9 mouse cellular contexts compared by ENCODE assay signal in genomic region chr5:142818435-142819360, GRCm38 (mm10). TPM values are rescaled to one million over a fixed set of nuclear protein-coding genes. Genes with fewer than 3 reads are reported as not detected.
DNase-seq lines count a peak whose midpoint lies in the region; ATAC-seq and TF ChIP-seq lines count a peak whose summit lies in the region.
"Had no signal": no experiment of that assay in that cellular context is flagged by ENCODE, and none has a peak within 500 bp of the region (broad histone marks: within the 10 kb centered on the region; RNA-seq: fewer than 3 reads in every experiment).

No protein-coding gene starts in this region.

- DNase-seq in embryo, embryonic 10.5 days (ENCODE audit: low spot score), result peak; percentile 85
- DNase-seq in heart, adult 8-10 months (ENCODE audit: low spot score), result peak; percentile 81
- peak; percentile 96 for DNase-seq in kidney, adult 2 months
- DNase-seq in midbrain, postnatal 0 days (ENCODE audit: low spot score), result peak; percentile 88
- DNase-seq in stomach, postnatal 0 days (ENCODE audit: low spot score), result peak; percentile 85

- TF ChIP-seq EP300 in stomach, postnatal 0 days (optimal IDR thresholded peaks at IDR 0.05), result peak; percentile 43

- no peaks in the 10 kb centered on the region for H3K36me3 ChIP-seq in megakaryocyte, embryonic 14.5 days (replicated peaks; ENCODE audit: low read length)
- no peaks in the 10 kb centered on the region for H3K36me3 ChIP-seq in kidney, adult 2 months (ENCODE audit: control insufficient read depth, insufficient read depth, low read length)
- no peaks in the 10 kb centered on the region for H3K36me3 ChIP-seq in limb, embryonic 15.5 days
- no peaks in the 10 kb centered on the region for H3K36me3 ChIP-seq in midbrain, postnatal 0 days (ENCODE audit: insufficient read depth, low read length)
- H3K36me3 ChIP-seq in stomach, postnatal 0 days (ENCODE audit: control insufficient read depth, insufficient read depth, low read length), result no peaks in the 10 kb centered on the region

- ATAC-seq in megakaryocyte, adult 5-6 weeks (ENCODE audit: poor library complexity, severe bottlenecking), result no peak
- 0 out of 2 replicates have a peak, but pooled peaks have one; percentile 3 for ATAC-seq in limb, embryonic 15.5 days (ENCODE audit: insufficient number of reproducible peaks, low FRiP score, low TSS enrichment, low read depth)
- no peak for ATAC-seq in midbrain, postnatal 0 days (ENCODE audit: low FRiP score)
- no peak for ATAC-seq in stomach, postnatal 0 days (ENCODE audit: low FRiP score, low TSS enrichment)
- ATAC-seq: Patski had no signal

- H3K9ac ChIP-seq in limb, embryonic 15.5 days, result peak overlapping the region; percentile 82
- H3K9ac ChIP-seq in midbrain, postnatal 0 days (replicated peaks; ENCODE audit: low read length, poor library complexity, severe bottlenecking), result peak overlapping the region; percentile 86
- peak overlapping the region; percentile 96 for H3K9ac ChIP-seq in stomach, postnatal 0 days (ENCODE audit: low read length)

- H3K4me3 ChIP-seq in megakaryocyte, embryonic 14.5 days (replicated peaks), result peak overlapping the region; percentile 93
- H3K4me3 ChIP-seq in kidney, adult 2 months (ENCODE audit: insufficient read depth, low read depth, low read length), result peak overlapping the region; percentile 66
- peak overlapping the region; percentile 67 for H3K4me3 ChIP-seq in limb, embryonic 15.5 days
- H3K4me3 ChIP-seq in midbrain, postnatal 0 days (ENCODE audit: low read depth, low read length), result peak overlapping the region; percentile 98
- peak overlapping the region; percentile 61 for H3K4me3 ChIP-seq in stomach, postnatal 0 days (ENCODE audit: low read depth, low read length)

- TF ChIP-seq CTCF in kidney, adult 2 months (conservative IDR thresholded peaks at IDR 0.05; ENCODE audit: insufficient read depth, insufficient read length, low read depth, low read length), result no peak
- no peak; the same call in 1 of the 2 replicates for TF ChIP-seq CTCF in midbrain, postnatal 0 days (IDR thresholded peaks at IDR 0.05)
- TF ChIP-seq CTCF in stomach, postnatal 0 days (IDR thresholded peaks at IDR 0.05; ENCODE audit: low read depth), result peak; percentile 36

- H3K4me2 ChIP-seq in limb, embryonic 15.5 days, result peak overlapping the region; percentile 75
- H3K4me2 ChIP-seq in midbrain, postnatal 0 days (ENCODE audit: low read depth, low read length, poor library complexity, severe bottlenecking), result peak overlapping the region; percentile 95
- peak overlapping the region; percentile 93 for H3K4me2 ChIP-seq in stomach, postnatal 0 days (replicated peaks; ENCODE audit: low read depth)

- peak overlapping the region; percentile 97 for H3K27ac ChIP-seq in kidney, adult 2 months (ENCODE audit: insufficient read depth, low read depth, low read length)
- peak overlapping the region; percentile 100 for H3K27ac ChIP-seq in limb, embryonic 15.5 days
- peak overlapping the region; percentile 100 for H3K27ac ChIP-seq in midbrain, postnatal 0 days (ENCODE audit: low read depth, low read length)
- peak overlapping the region; percentile 98 for H3K27ac ChIP-seq in stomach, postnatal 0 days (replicated peaks)

- H3K4me1 ChIP-seq in megakaryocyte, embryonic 14.5 days, result peaks cover 87% of the 10 kb centered on the region
- peaks cover 1% of the 10 kb centered on the region; the same call in 1 of the 2 replicates for H3K4me1 ChIP-seq in kidney, adult 2 months (ENCODE audit: control insufficient read depth, insufficient read depth, low read length)
- H3K4me1 ChIP-seq in limb, embryonic 15.5 days, result peaks cover 23% of the 10 kb centered on the region
- peaks cover 10% of the 10 kb centered on the region for H3K4me1 ChIP-seq in midbrain, postnatal 0 days (ENCODE audit: insufficient read depth, low read length)
- H3K4me1 ChIP-seq in stomach, postnatal 0 days (replicated peaks; ENCODE audit: control insufficient read depth, insufficient read depth), result no peaks in the 10 kb centered on the region

- WGBS in kidney, adult 2 months, result under 1% methylated on average over 43 of the region's 43 CpGs
- WGBS in limb, embryonic 15.5 days, result under 1% methylated on average over 42 of the region's 43 CpGs
- under 1% methylated on average over 43 of the region's 43 CpGs for WGBS in midbrain, postnatal 0 days
- under 1% methylated on average over 43 of the region's 43 CpGs for WGBS in stomach, postnatal 0 days

- H3K27me3 ChIP-seq in megakaryocyte, embryonic 14.5 days (replicated peaks), result peaks cover 96% of the 10 kb centered on the region
- H3K27me3 ChIP-seq in kidney, adult 2 months (replicated peaks; ENCODE audit: control insufficient read depth, insufficient read depth, low read length), result no peaks in the 10 kb centered on the region
- no peaks in the 10 kb centered on the region for H3K27me3 ChIP-seq in limb, embryonic 15.5 days
- no peaks in the 10 kb centered on the region for H3K27me3 ChIP-seq in midbrain, postnatal 0 days (ENCODE audit: insufficient read depth, low read length)
- no peaks in the 10 kb centered on the region for H3K27me3 ChIP-seq in stomach, postnatal 0 days (ENCODE audit: control insufficient read depth, insufficient read depth, low read length)
- H3K27me3 ChIP-seq: Patski had no signal

- no peaks in the 10 kb centered on the region for H3K9me3 ChIP-seq in megakaryocyte, embryonic 14.5 days
- H3K9me3 ChIP-seq in limb, embryonic 15.5 days, result no peaks in the 10 kb centered on the region
- H3K9me3 ChIP-seq in midbrain, postnatal 0 days (ENCODE audit: low read length), result no peaks in the 10 kb centered on the region
- no peaks in the 10 kb centered on the region for H3K9me3 ChIP-seq in stomach, postnatal 0 days (ENCODE audit: control insufficient read depth, low read length)

- peak; percentile 75 for TF ChIP-seq POLR2A in kidney, adult 2 months (IDR thresholded peaks at IDR 0.05; ENCODE audit: low read depth, low read length)

RNA-seq across cellular contexts. Expression of gene Tnrc18, which starts 1.2 kb away (rescaled TPM):
- polyA plus RNA-seq in megakaryocyte, embryonic 14.5 days (2012; ENCODE audit: insufficient read depth, low replicate concordance), result 32.1 and 36.1 TPM in 2 replicates
- 28.2 and 38.6 TPM in 2 replicates for total RNA-seq in megakaryocyte, adult 5-6 weeks (2015)
- total RNA-seq in megakaryocyte, adult 5-6 weeks (2017), result 20.0 and 20.4 TPM in 2 replicates
- total RNA-seq in heart, adult 8-10 months (2022), result 10 to 100 TPM; 48.6 to 59.7 (median 55.0) TPM
- 32.1 and 40.8 TPM in 2 replicates for polyA plus RNA-seq in kidney, adult 2 months (2012; rRNA removed)
- 25.1 and 32.0 TPM in 2 replicates for polyA plus RNA-seq in limb, embryonic 15.5 days (2015; fragmentation: Nextera tagmentation; extraction: Ambion mirVana)
- 114 and 142 TPM in 2 replicates for total RNA-seq in midbrain, postnatal 0 days (2014; rRNA removed)
- polyA plus RNA-seq in midbrain, postnatal 0 days (2015; fragmentation: Nextera tagmentation; extraction: Ambion mirVana), result 17.4 and 19.4 TPM in 2 replicates
- polyA plus RNA-seq in stomach, postnatal 0 days (2015; fragmentation: Nextera tagmentation; extraction: Ambion mirVana), result 12.0 and 12.5 TPM in 2 replicates
